Mouse (Mus musculus) lung, postnatal 0 days (tissue): ENCODE results near the gene Cpsf4.
A peak's percentile ranks its signal among the peaks of the same experiment; 100 is the strongest.

ENCODE experiments used
- CTCF ChIP-seq: IDR thresholded peaks from 2 replicates; pipeline ENCODE4 v1.5.1; 2016; ENCODE audit warnings: antibody characterized with exemption, mild to moderate bottlenecking
- EP300 ChIP-seq: IDR thresholded peaks from 2 replicates; pipeline ENCODE4 v1.6.1; 2016; ENCODE audit warnings: antibody characterized with exemption, mild to moderate bottlenecking, control low read depth

DNA sequence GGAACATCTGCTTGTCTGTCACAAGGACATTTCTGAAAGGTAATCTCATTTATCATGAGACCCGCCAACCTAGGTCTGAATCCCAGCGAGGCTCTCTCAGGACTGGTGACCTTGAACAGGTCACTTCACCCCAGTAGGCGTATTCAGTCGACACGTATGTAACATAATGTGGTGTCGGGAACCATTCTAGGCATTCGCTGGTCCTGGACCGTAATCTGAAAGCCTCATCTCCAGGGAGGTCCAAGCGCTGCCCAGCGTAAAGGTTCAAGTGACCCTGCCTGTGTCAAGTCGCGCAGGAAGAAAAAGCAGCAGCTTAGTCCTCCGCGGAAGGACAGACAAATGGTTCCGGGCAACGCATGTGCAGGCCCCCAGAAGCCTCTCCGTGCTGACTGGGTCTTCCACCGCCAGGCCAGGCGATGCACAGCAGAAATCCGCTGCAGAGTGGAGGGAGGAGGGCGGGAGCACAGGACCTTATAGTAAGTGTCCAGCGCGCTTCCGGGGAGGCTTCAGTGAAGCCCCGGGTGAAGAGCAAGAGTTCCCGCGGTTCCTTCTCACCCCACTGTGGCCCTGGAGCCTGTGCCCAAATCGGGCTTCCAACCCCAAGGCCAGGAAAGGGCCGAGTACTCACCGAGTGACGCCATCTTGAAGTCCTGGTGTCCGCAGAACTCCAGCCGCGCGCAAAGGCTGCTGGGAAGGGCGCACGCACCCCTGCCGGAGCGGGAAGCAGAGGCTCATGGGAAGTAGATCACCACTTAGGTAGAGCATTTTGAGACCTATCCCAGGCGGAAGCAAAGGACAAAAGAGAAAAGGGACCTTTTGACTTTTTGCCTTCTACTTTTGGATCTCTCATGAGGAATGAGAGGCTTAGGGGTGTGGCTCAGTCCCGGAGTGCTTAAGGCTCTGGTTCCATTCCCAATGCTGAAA, 24.1 kb downstream of the Cpsf4 start:
- 0 out of 2 replicates have a peak, but pooled peaks have one; percentile 25 for TF ChIP-seq EP300
- TF ChIP-seq CTCF = no peak
